Mouse (Mus musculus) megakaryocyte, adult 5-6 weeks (primary cell): ENCODE results near the gene Rho. TPM values are rescaled to one million over a fixed set of nuclear protein-coding genes. Genes with fewer than 3 reads are reported as not detected.

Experiments
- ATAC-seq: 2 replicates; pipeline ENCODE4 v1.8.0; 2016; ENCODE audit warnings: mild to moderate bottlenecking, inconsistent platforms; ENCODE audit not compliant: poor library complexity, severe bottlenecking
- total RNA-seq, 2 experiments: library from RNA; stranded (forward) in 1 of 2; stranded (reverse) in 1 of 2; fragments of 153-499, 151-499 nt in 1 of 2; fragments of 221-1000, 200-1000 nt in 1 of 2; gene quantifications; 2 replicates each; pipeline versions ENCODE4 v1.2.3 to v1.2.4; 2015 to 2017

Gene Rho
- total RNA-seq, 2 experiments from 2014 or later: 0.04 TPM; not detected in 1

DNA sequence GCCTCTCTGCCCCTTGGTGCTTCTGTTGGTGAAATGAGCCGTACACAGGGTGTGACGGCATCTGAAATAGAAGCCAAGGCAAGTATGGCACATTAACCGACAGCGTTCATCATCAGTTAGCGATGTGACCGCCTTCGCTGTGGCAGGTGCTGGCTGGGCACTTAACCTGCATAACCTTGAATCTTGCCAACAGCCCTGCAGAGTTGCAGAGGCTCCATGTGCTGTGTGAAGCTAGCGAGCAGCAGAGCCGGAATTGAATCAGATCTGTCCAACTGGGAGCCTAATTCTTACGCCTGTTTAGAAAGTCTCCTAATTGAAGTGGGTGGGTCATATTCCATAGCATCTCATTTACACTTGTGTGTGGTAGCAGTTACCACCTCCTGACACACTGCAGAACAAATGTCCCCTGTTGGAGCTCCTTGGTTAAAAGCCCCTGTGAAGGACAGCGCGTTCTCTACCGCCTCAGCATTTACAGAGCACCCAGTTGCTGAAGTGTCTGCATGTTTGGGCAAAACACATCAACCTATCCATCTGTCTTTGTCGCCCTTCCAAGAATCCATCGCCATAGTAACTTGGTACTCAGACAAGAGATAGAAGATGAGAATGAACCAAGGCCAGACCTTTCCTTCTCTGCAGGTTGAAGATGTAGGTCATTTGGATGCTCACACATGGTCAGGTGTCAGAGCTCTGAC is 16.9 kb upstream of the Rho start:
- no peak for ATAC-seq

GRCm38 (mm10) chr6:115915601-115916445 is 15.7 kb upstream of the Rho start:
- ATAC-seq: no peak

- no peak for ATAC-seq
These were observed 14.9 kb upstream of the Rho start for GRCm38 (mm10) chr6:115916611-115917010.

DNA sequence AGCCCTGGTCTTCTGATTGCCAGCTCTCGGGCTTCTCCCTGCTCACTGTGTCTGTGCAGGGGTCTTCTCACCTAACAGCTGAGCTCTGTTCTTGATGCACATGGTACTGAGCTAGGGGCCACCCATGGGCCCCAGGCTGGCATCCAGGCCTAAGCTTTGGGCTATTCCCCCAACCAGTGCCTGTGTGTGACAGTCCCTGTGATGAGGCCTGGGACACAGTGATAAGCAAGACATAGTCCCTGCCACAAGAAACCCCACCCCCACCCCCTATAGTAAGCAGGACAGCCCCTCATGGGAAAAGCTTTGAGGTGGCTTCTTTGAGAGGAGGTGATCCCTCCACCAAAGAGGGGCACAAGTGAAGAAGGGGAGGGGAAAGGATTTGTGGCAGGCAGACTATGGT is 12.9 kb upstream of the Rho start:
- no peak for ATAC-seq

DNA sequence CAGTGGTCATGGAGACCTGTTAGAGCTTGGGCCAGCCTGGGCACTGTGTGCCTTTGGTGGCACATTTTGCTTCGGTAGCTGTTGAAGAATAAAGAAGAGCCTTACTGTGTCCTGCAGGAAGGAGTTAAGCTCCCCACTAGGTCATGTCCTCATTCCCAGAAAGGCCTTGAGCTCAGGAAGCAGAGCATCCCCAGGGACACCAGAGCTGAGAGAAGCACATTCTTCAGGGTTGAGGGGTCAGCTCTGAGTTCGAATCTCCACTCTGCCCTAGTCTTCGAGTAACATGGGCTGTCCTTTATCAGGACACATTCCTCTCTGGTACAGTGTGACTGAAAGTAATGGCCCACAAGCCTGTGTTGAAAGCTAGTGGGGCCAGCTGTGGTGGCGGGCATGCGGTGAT is 11.7 kb upstream of the Rho start:
- ATAC-seq: no peak

- no peak for ATAC-seq
These were observed 6.7 kb upstream of the Rho start for GRCm38 (mm10) chr6:115924829-115925228.

DNA sequence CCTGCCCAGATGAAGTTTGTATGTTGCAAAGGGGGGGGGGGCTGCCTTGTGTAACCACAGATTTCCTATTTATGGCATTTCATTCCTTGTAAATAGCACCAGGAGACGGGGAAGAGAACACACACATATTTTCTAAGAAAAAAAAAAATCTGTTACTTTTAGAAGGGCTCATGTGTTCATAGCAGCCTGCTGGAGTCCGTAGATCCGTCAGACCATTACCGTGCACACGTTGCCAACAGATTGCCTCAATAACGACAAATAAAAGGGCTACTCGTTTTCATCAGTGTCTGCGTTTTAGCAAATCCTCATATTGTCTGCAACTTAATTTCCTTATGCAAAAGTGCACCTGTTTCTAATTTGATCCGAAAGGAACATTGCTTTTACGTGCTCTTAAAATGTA is 5.1 kb upstream of the Rho start:
- no peak for ATAC-seq

- no peak for ATAC-seq
These were observed 4.0 kb upstream of the Rho start for GRCm38 (mm10) chr6:115927292-115928242.

DNA sequence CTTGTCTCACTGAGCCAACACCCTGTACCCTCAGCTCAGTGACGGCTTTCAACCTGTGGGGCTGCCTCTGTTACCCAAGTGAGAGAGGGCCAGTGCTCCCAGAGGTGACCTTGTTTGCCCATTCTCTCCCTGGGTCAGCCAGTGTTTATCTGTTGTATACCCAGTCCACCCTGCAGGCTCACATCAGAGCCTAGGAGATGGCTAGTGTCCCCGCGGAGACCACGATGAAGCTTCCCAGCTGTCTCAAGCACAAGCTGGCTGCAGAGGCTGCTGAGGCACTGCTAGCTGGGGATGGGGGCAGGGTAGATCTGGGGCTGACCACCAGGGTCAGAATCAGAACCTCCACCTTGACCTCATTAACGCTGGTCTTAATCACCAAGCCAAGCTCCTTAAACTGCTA is 1.5 kb upstream of the Rho start:
- no peak for ATAC-seq

GRCm38 (mm10) chr6:115932391-115932790 is 843 bp downstream of the Rho start:
- ATAC-seq: no peak

GRCm38 (mm10) chr6:115935544-115935943 is 4.0 kb downstream of the Rho start:
- ATAC-seq: no peak

GRCm38 (mm10) chr6:115938011-115938410 is 6.5 kb downstream of the Rho start:
- no peak for ATAC-seq

DNA sequence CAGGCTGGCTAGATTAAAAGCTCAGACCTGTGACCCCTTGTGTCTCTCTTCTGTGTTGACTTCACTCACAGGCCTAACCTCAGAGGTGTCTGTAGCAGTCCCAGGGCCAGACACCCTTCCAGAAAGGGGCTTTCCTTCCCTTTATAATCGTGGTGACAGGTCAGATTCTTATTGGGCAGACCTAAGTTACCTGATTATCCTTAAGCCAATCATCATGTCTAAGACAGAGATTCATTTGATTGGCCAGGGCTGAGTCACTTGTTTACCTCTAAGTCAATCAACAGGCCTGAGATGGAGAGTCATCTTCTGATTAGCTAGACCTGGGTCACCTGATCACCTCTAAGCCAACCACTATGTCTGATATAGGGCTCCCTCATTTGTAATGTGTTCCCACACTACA is 7.2 kb downstream of the Rho start:
- no peak for ATAC-seq

DNA sequence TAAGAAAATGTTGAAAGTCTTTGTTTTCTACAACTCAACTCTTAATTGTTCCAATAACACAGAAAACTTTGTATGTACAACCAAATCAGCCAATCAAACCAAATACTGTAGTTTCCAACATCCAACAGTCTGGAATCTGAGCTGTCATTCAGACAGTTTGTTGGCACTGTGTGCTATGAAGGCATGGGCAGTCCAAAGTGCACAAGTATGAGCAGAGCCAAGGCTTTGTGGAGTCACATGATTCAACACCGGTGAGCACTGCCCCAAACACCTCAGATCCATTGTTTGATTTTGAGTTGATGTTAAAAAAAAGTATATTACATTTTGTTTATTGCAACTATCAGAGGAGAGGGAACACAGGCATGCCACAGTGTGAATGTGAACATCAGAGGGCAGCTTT is 9.1 kb downstream of the Rho start:
- ATAC-seq: no peak

DNA sequence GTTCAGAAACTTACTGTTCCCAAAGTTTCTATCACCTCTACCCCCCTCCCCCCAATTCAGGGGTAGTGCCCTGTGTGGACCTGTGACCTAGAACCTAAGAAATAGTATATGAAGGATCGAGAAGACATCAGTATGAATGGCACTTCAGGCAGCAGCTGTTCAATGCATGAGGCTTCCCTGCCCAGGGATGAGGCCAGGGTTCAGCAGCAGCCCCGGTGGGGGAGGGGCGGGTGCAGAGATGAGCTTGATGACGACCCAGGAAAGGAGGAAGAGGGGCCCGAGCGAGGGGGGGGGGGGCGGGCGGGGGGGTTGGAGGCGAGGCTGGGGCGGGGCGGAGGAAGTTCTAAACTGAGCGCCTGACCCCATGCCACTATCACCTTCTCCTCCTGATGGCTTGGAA is 9.6 kb downstream of the Rho start:
- ATAC-seq: peak; percentile 51

GRCm38 (mm10) chr6:115943498-115944427 is 12.2 kb downstream of the Rho start:
- ATAC-seq: no peak

DNA sequence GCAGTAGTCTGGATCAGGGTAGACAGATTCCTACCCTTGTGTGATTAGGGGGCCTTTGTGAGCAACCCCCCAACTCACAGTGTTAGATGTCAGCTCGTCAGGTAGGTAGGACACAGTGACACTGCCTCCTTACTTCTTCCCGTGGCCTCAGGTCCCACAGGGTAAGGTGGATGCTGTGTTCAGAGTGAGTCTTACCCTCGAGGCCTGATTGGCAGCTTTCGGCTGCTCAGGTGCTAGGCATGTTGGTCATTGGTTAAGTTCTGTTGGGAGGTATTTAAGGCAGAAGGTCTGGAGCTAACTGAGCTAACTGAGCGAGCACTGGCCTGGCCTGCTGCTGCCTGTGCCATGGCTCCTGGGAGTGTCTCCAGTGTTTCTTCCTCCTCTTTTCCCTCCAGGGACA is 13.1 kb downstream of the Rho start, which contains the start of gene H1foo:
Gene H1foo, plus strand, starts transcription at position 301 of the 400 bp plus-strand sequence.
- no peak for ATAC-seq

DNA sequence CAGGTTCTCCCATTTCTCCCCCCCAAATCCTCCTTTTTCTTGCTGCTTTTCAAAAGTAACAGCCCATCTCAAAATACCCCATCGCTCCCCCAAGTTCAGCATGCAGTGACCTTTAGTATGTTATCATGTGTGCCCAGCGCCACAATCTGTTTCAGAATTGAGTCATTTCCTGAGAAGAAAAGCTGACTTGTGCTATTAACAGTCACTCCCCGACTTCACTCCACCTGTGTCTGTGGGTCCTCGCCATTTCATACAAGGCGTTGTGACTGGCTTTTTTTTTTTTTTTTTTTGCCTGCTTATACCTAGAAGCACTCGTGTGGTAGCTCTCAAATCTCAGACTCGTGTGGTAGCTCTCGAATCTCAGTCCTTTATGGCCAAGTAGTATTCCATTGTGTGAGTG is 14.1 kb downstream of the Rho start:
- ATAC-seq: no peak

GRCm38 (mm10) chr6:115946389-115946788 is 14.8 kb downstream of the Rho start:
- ATAC-seq: peak; percentile 62

GRCm38 (mm10) chr6:115954506-115955074 is 23.0 kb downstream of the Rho start:
- no peak for ATAC-seq
